Mouse (Mus musculus) cerebellum, adult 2 months (tissue): ENCODE measurements at regions not wholly inside any gene's neighbourhood (a gene's known extent, or its start where the extent isn't known, plus 50 kb on each side); places are given as distances from the start of the nearest gene placed in this dataset.

Experiments
- DNase-seq, 2 experiments: peaks; one replicate each; pipeline ENCODE4 v3.0.0; 2021
- H3K27ac ChIP-seq: fragments of 200-500 bp; 2 replicates; pipeline ENCODE4 v1.5.1; 2012; ENCODE audit warnings: low read length, control low read depth, inconsistent platforms; ENCODE audit not compliant: insufficient read depth
- H3K27me3 ChIP-seq: fragments of 200-500 bp; 2 replicates; pipeline ENCODE4 v1.6.1; 2012; ENCODE audit warnings: inconsistent platforms, mild to moderate bottlenecking, low read length, moderate library complexity; ENCODE audit not compliant: control insufficient read depth, insufficient read depth
- H3K4me1 ChIP-seq: fragments of 200-500 bp; 2 replicates; pipeline ENCODE4 v1.6.1; 2011; ENCODE audit warnings: low read length; ENCODE audit not compliant: control insufficient read depth, insufficient read depth
- H3K4me3 ChIP-seq: fragments of 200-500 bp; replicated peaks from 2 replicates; pipeline ENCODE3; 2011; ENCODE audit warnings: mild to moderate bottlenecking, low read depth, low read length, control low read depth; ENCODE audit not compliant: insufficient read depth
- CTCF ChIP-seq: fragments of 200-500 bp; IDR thresholded peaks from 2 replicates; pipeline ENCODE4 v1.5.1; 2011; ENCODE audit warnings: low read depth, mild to moderate bottlenecking, control low read depth, low read length, moderate library complexity, borderline replicate concordance; ENCODE audit not compliant: insufficient read depth
- POLR2A ChIP-seq: fragments of 200-500 bp; IDR thresholded peaks from 2 replicates; pipeline ENCODE4 v1.6.1; 2011; ENCODE audit warnings: low read length, control low read depth, borderline replicate concordance; ENCODE audit not compliant: insufficient read depth
- WGBS: fragments of 180-500 bp; shearing (Covaris S2); methylation state at CpG from one replicate; pipeline ENCODE4 v1.1.7; 2018; 5-methylcytosine and 5-hydroxymethylcytosine counted together

- WGBS = 75% methylated on average over 2 of the region's 2 CpGs
Observed at GRCm38 (mm10) chr1:183962486-183962885, 50.6 kb upstream of the Dusp10 start.

DNA sequence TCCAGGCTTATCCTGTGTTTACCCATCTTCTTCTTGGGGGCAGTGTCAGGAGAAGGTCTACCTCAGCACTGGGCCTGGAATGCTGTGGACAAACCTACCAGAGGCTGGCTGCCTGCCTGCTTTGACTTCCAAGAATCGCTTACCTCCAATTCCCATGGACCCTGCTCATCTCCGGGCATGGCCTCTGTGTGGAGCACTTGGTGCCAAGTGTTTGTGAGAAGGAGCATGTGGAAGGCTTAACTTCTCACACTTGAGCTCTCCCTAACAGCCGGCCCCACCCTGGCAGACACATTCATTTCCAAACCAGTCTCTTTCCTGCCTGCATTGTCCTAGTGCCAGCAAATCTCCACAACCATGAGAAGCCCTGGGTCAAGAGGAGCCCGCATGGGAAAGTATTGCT is 49.8 kb upstream of the Dusp10 start:
- Histone ChIP-seq H3K27ac (no peak overlapping the region), H3K4me3 (no peak overlapping the region), H3K4me1 (peaks cover 8% of the 10 kb centered on the region), H3K27me3 (no peaks in the 10 kb centered on the region)
- WGBS = 15% methylated on average over 4 of the region's 4 CpGs
- TF ChIP-seq POLR2A = no peak
- TF ChIP-seq CTCF = no peak
- DNase-seq = peak in 1 of 2 experiments; percentile 9

More at GRCm38 (mm10) chr1:183962486-183962885, 50.6 kb upstream of the Dusp10 start:
- no peak overlapping the region for H3K4me3 ChIP-seq
- no peak for TF ChIP-seq CTCF
- no peak for TF ChIP-seq POLR2A
- peaks cover 8% of the 10 kb centered on the region for H3K4me1 ChIP-seq
- H3K27ac ChIP-seq = no peak overlapping the region
- no peaks in the 10 kb centered on the region for H3K27me3 ChIP-seq
- no peak for DNase-seq
